Mouse (Mus musculus): Measurements from ENCODE around the gene Akap10.
A peak's percentile ranks its signal among the peaks of the same experiment; 100 is the strongest.
"Not testable (repeated sequence)": the region's sequence is repeated elsewhere in the genome, so short reads cannot be mapped to it uniquely, and the experiment has no call there.

Gene Akap10

DNA sequence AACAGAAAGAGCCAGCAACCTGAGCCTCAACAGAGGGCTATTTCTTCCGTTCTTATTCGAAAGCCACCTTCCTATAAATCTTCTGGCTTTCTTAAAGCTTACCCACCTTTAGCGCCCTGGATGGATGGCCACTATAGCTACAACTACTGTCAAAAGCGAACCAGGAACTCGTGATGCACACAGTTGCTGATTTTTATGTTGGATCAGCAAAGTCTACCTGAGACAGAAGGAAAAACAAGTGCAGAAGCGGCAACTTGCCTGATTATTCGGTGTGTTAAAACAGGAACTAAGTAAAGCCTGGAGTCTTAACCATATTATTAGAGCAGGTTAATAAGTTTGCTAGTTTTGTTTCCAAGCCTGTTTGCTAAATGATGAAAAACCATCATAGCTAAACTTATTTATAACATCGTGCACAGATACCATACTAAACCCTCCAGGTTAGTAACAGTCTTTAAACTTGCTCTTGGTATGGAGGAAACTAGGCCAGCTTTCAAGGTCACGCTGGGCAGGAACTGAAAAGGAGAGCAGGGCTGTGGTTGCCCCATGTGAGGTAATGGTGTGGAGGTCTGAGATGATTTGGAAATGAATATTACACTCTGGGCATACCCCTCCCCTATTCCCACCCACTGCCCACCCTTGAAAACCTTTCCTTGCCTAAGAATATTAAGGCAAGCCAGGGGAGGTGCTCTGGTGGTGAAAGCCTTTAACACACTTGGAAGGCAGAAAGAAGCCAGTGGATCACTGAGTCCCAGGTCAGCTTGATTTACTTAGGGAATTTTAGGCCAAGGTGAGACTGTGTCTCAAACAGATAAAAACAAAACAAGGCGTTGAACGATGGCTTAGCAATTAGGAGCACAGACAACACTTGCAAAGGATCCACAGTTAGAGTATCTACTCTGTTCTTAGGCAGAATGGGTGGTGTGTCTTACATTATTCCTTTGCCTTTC is 861 bp upstream of the Akap10 start:
- DNase-seq (ENCODE audit: low read depth): no peak

DNA sequence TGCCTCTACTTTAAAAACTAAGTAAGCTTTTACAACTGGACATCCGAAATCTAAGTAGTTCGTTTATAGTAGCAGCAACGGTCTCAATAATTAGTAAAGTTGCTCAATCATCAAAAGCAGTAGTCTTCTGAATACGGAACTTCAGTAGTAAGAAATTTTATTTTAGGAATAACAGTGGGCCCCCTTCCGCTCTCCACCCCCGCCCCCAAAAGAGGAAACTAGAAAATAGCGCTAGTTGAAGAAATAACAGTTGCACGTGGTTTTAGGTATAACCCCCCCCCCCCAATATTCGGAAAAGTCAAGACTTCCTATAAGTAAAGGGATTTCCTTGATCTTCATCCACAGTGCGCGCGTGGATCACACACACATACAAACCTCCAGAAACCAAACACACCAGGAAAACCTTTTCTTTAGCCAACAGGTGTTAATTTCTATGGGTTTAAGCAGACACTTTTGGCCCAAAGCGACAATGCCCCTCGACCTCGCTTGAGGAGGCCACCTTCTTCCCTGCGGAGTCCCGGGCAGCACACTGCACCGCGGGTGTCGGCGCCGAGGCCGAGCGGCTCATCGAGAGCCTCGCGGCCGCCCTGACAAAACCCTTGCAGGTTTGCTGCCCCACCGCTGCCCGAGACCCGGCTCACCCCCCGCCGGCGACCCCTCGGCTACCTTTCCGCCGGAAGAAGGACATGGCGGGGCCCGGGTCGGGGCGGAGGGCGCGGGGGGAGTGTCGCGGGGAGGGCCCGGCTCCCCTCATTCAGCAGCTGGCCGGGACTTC is 542 bp downstream of the Akap10 start:
- no peak for DNase-seq (ENCODE audit: low read depth)

DNA sequence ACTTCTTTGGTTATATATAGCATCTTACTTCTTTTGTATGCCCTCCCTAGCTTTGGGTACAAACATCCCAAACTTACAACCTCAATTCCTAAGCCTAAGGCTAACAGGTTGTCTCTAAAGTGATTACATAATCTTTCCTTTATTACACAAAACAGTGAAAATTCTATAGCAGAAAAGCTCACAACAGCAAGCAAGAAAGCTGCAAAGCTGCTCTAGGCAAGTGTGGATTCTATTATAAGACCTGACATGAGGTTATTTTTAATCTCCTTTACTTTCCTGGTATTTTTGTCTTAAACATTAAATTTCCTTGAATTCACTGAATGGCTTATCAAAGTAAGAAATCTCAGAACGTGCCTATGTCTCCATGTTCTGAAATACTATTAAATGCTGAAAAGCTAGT is 6.7 kb downstream of the Akap10 start:
- DNase-seq (ENCODE audit: low read depth): no peak

DNA sequence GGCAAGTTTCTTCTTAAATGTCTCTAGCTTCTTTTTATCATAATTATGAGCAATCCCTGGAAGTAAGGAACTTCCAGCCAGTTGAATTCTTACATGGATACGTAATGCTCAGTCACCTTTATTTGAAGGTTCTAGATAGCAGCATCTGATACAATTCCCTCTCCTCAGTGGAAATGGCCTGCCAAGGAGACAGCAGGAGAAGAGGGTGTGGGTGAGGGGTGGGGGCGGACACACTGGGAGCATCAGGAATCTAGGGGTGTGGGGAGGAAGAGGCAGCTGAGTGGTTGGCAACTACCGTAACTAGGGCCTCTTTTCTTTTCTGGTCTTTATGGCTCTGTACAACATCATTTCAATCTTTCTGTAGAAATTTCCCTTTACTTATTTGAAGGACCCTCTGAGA is 10.3 kb downstream of the Akap10 start:
- DNase-seq (ENCODE audit: low read depth): no peak

DNA sequence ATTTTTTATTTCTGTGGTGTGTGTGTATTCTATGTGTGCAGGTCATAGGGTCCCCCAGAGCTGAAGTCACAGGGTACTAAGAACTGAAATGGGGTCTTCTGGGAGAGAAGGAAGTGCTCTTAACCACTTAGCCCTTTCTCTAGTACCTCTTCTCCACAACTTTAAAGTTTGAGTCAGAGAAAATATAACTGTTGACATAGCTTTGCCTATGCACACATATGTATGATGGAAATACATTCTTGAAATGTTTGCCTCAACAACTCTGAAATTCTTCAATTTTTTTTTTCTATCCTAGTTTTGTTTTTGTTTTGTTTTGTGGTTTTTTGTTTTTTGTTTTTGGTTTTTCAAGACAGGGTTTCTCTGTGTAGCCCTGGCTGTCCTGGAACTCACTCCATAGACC is 21.7 kb downstream of the Akap10 start:
- no peak for DNase-seq (ENCODE audit: low read depth)

DNA sequence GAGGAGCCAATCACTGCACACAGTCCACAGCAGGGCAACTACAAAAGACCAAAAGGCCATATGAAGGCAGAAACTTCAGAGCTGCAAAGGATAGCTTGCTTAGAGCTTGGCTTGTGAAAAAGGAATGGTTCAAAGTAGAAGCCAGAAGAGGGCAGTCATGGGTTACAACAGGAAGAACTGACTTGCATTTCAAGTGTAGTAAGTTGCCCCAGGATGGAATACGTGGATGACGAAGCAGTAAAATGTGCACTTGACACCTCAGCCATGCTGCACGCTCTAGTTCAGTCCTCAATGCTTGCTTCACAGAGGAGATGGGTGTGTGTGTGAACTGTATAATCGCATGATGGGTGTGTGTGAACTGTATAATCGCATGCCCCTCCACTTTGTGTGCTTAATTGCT is 47.9 kb downstream of the Akap10 start:
- peak; percentile 33 for DNase-seq (ENCODE audit: low read depth)

DNA sequence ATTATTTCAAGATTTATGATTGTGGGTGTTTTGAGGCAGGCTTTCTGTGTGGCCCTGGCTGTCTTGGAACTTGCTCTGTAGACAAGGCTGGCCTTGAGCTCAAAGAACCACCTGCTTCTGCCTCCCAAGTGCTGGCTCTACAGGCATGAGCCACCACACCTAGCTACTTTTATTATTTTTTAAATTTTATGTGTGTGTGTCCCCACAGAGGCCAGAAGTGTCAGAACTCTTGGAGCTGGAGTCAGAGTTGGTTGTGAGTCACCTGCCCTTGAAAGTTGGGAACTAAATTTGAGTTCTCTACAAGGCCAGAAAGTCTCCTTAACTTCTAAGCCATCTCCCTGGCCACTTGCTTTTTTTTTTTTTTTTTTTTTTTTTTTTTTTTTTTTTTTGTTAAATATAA is 50.1 kb downstream of the Akap10 start:
- DNase-seq (ENCODE audit: low read depth): no peak

DNA sequence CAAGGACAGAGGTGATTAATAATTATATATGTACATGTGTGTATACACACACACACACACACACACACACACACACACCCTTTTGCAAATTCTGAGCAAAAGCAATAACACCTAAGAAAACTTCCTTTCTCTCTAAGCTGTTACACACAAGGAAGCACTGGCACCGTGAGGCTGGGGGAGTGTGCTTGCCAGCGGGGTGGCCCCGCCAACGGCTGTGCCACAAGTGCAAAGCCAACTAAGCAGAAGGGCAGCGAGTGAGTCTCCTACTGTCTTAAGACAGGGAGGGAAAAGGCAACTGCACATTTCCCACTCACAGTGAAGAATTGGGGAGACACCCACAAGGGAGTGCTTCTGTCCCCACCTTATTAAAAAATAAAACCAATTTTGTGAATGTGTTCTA is 58.2 kb downstream of the Akap10 start:
- DNase-seq (ENCODE audit: low read depth): no peak

DNA sequence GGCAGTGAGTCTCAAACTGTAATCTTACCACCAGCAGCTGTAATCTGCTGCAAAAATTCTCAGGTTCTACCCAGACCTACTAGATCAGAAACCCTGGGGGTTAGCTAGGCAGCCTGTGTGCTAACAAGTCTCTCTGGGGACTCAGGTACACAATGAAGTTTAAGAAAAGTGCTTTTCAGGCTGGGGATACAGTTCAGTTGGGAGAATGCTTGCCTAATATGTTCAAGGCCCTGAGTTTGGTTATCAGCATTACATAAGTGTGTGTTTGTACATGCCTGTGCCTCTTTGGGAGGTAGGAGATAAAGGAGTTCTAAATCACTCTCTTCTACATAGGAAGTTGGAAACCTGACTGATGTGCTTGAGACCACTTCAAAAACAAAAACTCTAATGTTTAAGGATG is 63.2 kb downstream of the Akap10 start:
- no peak for DNase-seq (ENCODE audit: low read depth)

DNA sequence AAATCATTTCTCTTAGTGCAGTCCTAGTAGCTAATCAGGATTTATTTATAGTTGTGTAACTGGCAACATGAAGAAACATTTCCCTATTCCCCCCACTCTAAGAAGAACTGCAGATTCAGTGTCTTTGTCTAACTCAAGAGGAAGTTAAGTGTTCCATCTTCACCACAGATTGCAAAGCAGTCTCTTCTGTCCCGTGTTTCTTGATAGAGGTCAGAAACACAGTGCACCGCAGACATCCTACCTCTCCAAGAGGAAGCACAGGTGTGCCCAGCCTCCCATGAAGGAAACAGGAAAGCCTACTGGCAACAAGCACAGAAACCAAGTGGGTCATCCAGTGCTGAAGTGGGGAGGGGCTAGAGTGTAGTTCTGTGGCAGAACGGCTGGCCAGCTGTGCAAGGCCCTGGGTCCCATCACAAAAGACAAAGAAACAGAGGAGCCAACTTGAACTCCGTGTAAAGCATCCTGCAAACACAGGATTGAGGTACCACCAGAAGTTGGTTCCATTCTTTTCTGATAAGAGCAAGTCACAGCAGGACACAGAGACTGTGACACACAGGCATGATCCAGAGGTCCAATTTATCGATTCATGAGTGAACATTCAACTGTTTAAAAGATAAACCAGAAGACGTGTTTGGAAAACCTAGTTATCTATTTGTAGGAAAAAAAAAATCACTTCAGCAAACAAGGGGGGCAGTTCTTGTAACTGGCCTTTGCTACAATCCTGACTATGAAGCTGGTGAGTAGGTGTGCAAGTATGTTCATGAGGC is 68.1 kb downstream of the Akap10 start:
- no peak for DNase-seq (ENCODE audit: low read depth)

DNA sequence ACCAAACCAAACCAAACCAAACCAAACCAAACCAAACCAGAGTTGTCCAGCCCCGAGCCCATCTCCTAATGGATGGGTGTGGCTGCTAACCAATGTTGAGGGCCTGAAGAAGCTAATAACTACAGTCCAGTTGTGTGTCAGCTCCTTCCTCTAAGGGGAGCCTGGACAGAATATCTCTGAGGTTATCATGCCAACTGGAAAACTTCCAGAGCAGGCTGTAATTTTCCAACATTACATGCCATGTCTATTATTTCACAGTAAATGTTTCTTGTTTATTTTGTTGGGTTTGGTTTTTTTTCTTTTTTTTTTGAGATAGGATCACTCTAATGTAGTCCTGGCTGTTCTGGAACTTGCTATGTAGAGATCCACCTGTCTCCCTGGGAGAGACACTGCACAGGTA is 70.7 kb downstream of the Akap10 start:
- DNase-seq (ENCODE audit: low read depth): no peak

DNA sequence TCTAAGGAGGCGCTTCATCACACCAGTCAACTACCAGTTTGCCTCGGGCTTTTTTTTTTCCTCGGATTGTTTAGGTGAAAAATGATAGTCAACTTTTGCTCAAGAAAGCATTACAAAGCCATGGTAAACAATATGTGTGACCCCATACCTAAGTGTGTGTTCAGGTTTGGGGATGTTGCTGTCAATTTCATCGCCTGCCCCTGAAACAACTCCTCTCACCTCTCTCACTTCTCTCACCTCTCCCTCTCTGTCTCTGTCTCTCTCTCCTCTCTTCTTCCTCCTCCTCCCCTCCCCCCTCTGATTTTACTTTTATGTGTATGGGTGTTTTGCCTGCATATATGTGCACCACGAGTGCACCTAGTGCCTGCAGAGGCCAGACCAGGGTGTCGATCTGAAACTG is 74.5 kb downstream of the Akap10 start:
- DNase-seq (ENCODE audit: low read depth): peak; percentile 39

DNA sequence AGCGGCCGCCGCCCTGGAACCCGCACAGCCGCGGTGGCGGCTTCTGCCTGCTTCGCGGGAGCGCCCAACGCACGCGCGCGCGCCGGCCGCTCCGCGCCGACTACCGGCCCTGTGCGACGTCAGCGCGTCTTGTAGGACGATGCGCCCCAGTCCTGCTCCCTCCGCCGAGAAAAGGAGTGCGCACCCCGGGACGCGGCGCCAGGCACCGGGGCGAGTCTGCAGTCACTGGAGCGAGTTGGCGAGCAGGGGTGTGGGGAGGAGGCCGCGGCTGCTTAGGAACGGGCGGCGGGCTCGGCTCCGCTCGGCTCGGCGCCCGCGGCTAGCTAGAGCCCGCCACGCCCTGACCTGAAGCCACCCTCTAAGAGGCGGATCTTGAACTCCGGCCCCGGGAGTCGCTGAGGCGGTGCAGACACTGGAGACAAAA is 75.1 kb downstream of the Akap10 start, which contains the start of gene Ulk2:
Gene Ulk2, minus strand, starts transcription at position 86 of the 424 bp plus-strand sequence.
- DNase-seq (ENCODE audit: low read depth): peak; percentile 93

DNA sequence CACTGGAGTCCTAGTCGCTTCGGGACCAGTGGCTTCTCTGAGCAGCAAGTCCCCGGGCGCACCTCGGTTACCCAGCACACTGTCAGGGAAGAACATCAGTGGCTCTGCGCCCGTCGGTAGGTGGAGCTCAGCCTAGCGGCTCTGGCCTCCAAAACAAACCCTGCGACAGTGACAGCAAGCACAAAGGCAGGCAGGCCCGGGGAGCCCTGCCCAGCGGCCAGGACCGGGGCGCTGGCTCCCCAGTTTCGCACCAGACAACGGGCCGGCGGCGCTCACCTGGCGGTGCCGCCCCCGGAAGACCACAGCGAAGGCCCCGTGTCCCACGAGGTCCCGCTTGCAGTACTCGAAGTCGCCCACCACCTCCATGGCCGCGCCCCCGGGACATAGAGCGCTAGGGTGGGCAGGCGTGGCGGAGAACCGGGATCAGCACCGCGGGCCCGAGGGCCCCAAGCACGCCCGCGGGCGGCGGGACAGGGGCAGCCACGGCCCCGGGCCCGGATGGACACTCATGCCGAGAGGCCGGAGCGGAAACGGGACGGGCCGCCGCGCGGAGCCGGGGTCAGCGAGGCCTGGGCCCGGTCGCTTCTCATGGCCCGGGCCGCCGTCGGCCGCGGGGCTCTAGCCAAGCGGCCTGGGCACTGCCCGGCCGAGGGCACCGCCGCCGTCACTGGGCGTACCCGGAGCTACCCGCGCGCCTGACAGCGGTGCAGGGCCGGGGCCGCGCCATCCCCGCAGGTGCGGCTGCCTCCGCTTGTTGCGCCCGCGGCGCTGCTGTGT is 75.7 kb downstream of the Akap10 start:
- peak; percentile 86 for DNase-seq (ENCODE audit: low read depth)

DNA sequence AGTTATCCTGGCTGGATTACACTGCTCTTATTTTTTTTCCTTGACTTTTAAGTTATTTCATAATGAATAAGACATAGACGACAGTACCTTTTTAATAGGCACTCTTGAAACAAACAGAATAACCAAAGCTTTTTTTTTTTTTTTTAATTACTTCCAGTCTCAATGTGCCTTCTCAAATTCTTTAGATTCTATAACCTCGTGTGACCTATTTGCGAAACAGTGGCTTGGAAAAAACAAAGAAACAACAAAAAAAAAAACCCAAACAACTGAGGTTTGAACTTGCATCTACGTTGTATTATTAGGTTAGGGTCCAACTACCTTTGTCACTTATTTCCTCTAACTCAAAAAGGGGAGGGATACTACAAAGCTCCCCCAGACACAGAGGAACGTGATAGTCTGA is 76.4 kb downstream of the Akap10 start:
- DNase-seq (ENCODE audit: low read depth): no peak

DNA sequence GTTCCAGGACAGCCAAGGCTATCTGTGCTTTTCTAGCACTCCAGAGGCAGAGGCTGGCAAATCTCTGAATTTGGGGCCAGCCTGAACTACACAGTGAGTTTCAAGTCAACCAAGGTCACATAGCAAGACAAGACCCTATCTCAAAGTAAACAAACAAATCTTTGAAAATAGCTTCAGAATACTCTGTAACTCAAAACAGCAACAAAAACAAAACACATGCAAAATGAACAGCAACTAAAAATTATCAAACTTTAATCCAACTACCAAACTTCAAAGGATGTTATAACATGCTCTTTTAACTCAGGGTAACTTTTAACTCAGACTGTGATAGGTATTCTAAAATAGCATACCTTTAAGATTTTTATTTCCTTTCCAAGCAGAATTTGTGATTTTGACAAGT is 77.1 kb downstream of the Akap10 start:
- no peak for DNase-seq (ENCODE audit: low read depth)

DNA sequence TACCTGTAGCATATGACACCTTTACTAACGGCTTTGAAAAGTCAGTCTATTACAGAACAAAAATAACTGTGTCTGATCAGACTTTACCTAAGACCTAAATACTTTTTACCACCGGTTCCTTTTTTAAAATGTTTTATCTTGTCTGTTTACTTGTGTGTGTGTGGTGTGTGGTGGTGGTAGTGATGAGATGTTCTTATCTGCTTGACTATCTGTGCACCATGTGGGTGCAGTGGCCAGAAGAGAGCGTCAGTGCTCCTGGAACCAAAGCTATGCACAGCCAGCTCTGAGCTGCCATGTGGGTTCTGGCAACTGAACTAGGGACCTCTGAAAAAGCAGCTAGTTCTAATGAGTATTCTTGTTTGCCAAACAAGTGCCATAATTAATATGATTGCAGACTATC is 78.9 kb downstream of the Akap10 start:
- DNase-seq (ENCODE audit: low read depth): no peak

DNA sequence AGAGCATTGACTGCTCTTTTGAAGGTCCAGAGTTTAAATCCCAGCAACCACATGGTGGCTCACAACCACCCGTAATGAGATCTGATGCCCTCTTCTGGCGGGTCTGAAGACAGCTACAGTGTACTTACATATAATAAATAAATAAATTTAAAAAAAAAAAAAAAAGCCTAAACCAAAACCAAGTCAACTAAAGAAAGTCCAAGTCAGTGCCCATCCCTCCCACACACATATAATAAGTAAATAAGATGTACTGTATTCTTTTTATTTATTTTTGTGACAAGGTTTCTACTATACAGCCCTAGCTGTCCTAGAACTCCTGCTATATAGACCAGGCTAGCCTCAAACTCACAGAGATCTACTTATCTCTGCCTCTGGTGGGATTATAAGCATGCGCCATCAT is 89.4 kb downstream of the Akap10 start:
- not testable (repeated sequence) for DNase-seq (ENCODE audit: low read depth)

DNA sequence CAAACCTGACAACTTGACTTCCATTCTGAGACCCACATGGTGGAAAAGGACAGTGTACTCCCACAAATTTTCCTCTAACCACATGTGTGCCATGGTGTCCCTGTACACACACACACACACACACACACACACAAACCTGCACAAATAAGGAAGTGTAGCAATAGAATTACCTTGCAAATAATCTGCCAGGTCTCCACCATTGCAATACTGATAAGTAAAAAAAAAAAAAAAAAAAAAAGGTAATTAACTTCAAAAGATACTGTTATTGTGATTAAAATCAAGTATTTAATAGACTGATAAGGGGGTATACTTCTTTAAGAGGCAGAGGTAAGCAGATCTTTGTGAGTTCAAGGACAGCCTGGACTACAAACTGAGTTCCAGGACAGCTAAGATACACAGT is 90.1 kb downstream of the Akap10 start:
- no peak for DNase-seq (ENCODE audit: low read depth)

DNA sequence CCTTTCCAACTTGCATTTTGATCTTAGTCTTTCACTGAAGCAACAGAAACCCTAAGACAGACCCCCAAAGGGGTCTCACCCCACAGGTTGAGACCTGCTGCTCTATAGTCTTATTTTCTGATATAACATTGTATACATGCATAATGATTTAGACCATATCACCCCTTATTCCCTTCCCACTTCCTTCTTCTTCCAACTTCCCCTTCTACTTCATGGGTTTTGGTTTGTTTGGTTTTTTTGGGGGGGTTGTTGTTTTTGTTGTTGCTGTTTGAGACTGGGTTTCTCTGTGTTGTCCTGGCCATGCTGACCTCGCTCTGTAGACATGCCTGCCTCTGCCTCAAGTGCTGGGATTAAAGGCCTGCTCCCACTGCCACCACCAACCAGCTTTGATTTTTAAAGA is 90.9 kb downstream of the Akap10 start:
- DNase-seq (ENCODE audit: low read depth): no peak
